Mouse (Mus musculus): ENCODE data around the gene Tmem18.

Gene Tmem18

GRCm38 (mm10) chr12:30584356-30584740, at the start of gene Tmem18:
Gene Tmem18 (plus strand): TSS chr12:30584426.
- in situ Hi-C loops (cut with MboI, MseI) = no loop called here

- in situ Hi-C loops (cut with MboI, MseI) = no loop called here
Measured at GRCm38 (mm10) chr12:30557349-30557748, 26.9 kb upstream of the Tmem18 start.

- in situ Hi-C loops (cut with MboI, MseI) = no loop called here
Measured at GRCm38 (mm10) chr12:30561411-30561810, 22.8 kb upstream of the Tmem18 start.

- in situ Hi-C loops (cut with MboI, MseI) = loop anchor here (10.0 kb wide), 1 partner anchor 1987 kb away; the partner anchor contains the start of gene Allc
Measured at GRCm38 (mm10) chr12:30572075-30572474, 12.2 kb upstream of the Tmem18 start.

GRCm38 (mm10) chr12:30575952-30576351, 8.3 kb upstream of the Tmem18 start:
- in situ Hi-C loops (cut with MboI, MseI) = loop anchor here (5.0 to 10.0 kb wide), 3 partner anchors 539 to 1991 kb away; partner anchors contain the start of gene Allc

GRCm38 (mm10) chr12:30578019-30578418, 6.2 kb upstream of the Tmem18 start:
- in situ Hi-C loops (cut with MboI, MseI) = loop anchor here (5.0 to 10.0 kb wide), 3 partner anchors 541 to 1993 kb away; partner anchors contain the start of gene Allc

GRCm38 (mm10) chr12:30581277-30581676, 2.9 kb upstream of the Tmem18 start:
- in situ Hi-C loops (cut with MboI, MseI) = no loop called here

- in situ Hi-C loops (cut with MboI, MseI) = no loop called here
Measured at GRCm38 (mm10) chr12:30583586-30584355, 455 bp upstream of the Tmem18 start.

- in situ Hi-C loops (cut with MboI, MseI) = no loop called here
Measured at GRCm38 (mm10) chr12:30584863-30585262, 637 bp downstream of the Tmem18 start.

GRCm38 (mm10) chr12:30591832-30592231, 7.6 kb downstream of the Tmem18 start:
- in situ Hi-C loops (cut with MboI, MseI) = no loop called here

- in situ Hi-C loops (cut with MboI, MseI) = loop anchor here (5.0 kb wide), 3 partner anchors 290 to 405 kb away; partner anchors contain the start of genes Acp1 and Sh3yl1
Measured at GRCm38 (mm10) chr12:30596818-30597407, 12.7 kb downstream of the Tmem18 start.

GRCm38 (mm10) chr12:30598955-30599354, 14.7 kb downstream of the Tmem18 start:
- in situ Hi-C loops (cut with MboI, MseI) = loop anchor here (5.0 kb wide), 3 partner anchors 288 to 403 kb away; partner anchors contain the start of genes Acp1 and Sh3yl1

- in situ Hi-C loops (cut with MboI, MseI) = loop anchor here (5.0 kb wide), 3 partner anchors 288 to 403 kb away; partner anchors contain the start of genes Acp1 and Sh3yl1
Measured at GRCm38 (mm10) chr12:30599474-30599873, 15.2 kb downstream of the Tmem18 start.

GRCm38 (mm10) chr12:30599997-30600396, 15.8 kb downstream of the Tmem18 start:
- in situ Hi-C loops (cut with MboI, MseI) = loop anchor here (5.0 kb wide), 3 partner anchors 287 to 402 kb away; partner anchors contain the start of genes Acp1 and Sh3yl1

- in situ Hi-C loops (cut with MboI, MseI) = no loop called here
Measured at GRCm38 (mm10) chr12:30604012-30604411, 19.8 kb downstream of the Tmem18 start.

GRCm38 (mm10) chr12:30604876-30605275, 20.6 kb downstream of the Tmem18 start:
- in situ Hi-C loops (cut with MboI, MseI) = no loop called here

- in situ Hi-C loops (cut with MboI, MseI) = no loop called here
Measured at GRCm38 (mm10) chr12:30605941-30606340, 21.7 kb downstream of the Tmem18 start.

- in situ Hi-C loops (cut with MboI, MseI) = no loop called here
Measured at GRCm38 (mm10) chr12:30606743-30607142, 22.5 kb downstream of the Tmem18 start.

GRCm38 (mm10) chr12:30618425-30618824, 34.2 kb downstream of the Tmem18 start:
- in situ Hi-C loops (cut with MboI, MseI) = no loop called here

- in situ Hi-C loops (cut with MboI, MseI) = no loop called here
Measured at GRCm38 (mm10) chr12:30628466-30628865, 44.2 kb downstream of the Tmem18 start.

GRCm38 (mm10) chr12:30634534-30634933, 50.3 kb downstream of the Tmem18 start:
- in situ Hi-C loops (cut with MboI, MseI) = no loop called here

All from regulatory T cell (primary cell).